Mouse (Mus musculus): ENCODE data around the gene Cyp2c69.
"Not testable (repeated sequence)": the region's sequence is repeated elsewhere in the genome, so short reads cannot be mapped to it uniquely, and the experiment has no call there.

The Cyp2c69 gene

GRCm38 (mm10) chr19:39886699-39887098, at the start of gene Cyp2c69:
Cyp2c69 (minus strand) TSS chr19:39886799.
- DNase-seq (ENCODE audit: extremely low spot score, low spot score), result not testable (repeated sequence)

DNA sequence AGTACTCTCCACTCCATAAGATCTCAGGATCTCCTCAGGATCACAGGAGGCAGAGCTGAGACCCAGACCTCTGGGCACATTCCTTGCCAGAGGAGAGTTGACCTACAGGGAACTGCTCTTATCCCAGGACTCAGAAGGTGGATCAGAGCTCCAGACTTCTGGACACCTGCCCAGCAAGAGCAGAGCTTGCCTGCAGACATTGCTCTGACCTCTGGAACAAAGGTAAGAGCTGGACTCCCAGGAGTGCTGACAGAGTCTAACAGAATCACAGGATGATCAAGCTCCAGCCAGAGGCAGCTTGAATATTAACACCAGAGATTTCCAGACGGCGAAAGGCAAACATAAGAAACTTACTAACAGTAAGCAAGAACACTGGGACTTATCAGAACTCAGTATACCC, 48.8 kb upstream of the Cyp2c69 start:
- no peak for DNase-seq (ENCODE audit: extremely low spot score, low spot score)

GRCm38 (mm10) chr19:39930032-39930431, 43.4 kb upstream of the Cyp2c69 start:
- DNase-seq (ENCODE audit: extremely low spot score, low spot score), result no peak

DNA sequence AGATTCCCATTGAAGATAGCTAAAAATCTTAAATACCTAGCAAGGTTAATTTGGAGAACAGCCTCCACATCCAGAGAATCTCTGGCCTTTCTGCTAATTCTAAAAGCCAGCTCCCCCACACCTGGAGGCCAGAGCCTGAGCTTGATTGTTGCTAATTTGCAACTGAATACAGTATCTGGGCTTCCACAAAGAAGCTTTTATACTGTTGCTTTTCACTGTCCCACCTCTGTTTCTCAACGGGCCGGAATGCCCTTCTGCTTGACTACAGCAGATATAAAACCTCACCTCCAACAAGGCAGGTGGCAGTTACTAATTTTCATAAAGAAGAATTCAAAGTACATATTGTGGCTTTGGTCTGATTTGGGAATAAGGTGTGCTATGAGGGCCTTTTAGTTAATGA, 15.1 kb upstream of the Cyp2c69 start:
- no peak for DNase-seq (ENCODE audit: extremely low spot score, low spot score)

DNA sequence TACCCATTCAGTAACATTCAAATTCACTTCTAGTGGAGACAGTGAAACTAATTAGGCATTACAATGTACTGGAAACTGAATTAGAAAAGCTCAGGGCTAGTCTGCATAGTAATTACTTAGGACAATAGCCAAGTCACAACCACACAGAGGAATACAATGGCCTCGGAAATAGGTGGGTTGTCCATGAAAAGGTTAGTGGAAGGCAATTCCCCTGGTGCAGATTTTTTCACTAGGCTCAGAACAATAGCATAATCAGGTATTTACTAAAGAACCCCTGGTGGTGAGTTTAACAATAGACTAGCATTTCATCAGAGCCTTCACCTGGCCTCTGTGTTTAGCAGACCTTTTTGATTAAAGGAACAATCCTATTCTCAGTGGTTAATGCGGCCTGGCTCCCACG, 3.5 kb upstream of the Cyp2c69 start:
- not testable (repeated sequence) for DNase-seq (ENCODE audit: extremely low spot score, low spot score)

- DNase-seq (ENCODE audit: extremely low spot score, low spot score), result no peak
Observed at GRCm38 (mm10) chr19:39866133-39866532, 20.5 kb downstream of the Cyp2c69 start.

DNA sequence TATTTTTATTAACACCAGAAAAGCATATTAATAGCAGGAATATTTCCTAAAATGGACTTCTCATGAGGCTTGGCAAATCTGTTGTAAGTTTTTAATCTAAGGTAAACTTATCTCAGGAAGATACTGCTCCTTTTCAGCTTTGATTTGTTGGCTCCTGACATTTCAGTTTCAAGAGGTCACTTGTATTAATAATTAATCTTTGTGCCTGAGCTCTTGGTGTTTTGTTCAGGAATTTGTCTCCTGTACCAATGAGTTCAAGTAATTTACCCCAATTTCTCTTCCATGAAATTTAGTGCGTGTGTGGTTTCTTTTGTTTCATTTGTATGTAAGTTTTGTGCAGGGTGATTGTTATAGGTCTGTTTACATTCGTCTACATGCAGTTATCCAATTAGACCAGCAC, 65.7 kb downstream of the Cyp2c69 start:
- not testable (repeated sequence) for DNase-seq (ENCODE audit: extremely low spot score, low spot score)

DNA sequence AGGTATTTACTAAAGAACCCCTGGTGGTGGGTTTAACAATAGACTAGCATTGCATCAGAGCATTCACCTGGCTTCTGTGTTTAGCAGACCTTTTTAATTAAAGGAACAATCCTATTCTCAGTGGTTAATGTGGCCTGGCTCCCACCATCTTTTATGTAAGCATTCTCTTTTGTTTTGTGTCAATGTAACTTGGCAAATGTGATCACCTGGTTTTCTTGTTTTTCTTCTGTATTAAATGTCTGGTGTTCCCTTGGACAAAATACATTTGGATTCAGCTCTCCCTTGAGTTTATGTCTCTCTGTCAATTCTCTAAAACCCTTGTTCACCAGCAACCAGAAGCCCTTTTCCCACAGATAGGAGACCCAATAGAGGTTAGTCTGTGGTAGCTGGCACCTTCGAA, 70.2 kb downstream of the Cyp2c69 start:
- not testable (repeated sequence) for DNase-seq (ENCODE audit: extremely low spot score, low spot score)

DNA sequence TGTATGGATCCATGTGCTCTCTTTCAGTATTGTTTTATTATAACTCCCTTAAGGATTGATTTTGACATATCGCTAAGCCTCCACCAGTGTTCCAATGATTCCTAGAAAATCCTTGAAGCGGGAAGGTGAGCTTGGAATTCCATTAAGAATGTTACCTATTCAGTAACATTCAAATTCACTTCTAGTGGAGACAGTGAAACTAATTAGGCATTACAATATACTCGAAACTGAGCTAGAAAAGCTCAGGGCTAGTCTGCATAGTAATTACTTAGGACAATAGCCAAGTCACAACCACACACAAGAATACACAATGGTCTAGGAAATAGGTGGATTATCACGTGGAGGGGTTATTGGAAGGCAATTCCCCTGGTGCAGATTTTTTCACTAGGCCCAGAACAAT, 70.6 kb downstream of the Cyp2c69 start:
- not testable (repeated sequence) for DNase-seq (ENCODE audit: extremely low spot score, low spot score)

DNA sequence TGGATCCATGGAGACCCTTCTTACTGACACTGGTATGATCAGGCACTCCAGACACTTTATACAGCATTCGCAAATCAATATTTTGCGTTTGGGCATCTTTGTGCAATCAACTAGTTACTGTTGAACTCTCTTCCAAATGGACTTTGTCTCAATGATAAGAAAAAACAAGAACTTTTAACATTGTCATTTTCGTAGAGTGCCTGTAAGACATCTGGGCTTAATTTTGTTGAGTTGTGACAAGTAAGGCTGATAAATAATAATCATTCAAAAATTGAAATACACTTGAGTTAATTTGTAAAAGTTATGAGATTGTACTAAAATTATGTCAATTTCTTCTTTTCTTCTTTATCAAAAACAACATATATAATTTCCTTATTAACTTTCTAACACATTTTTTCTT, 73.9 kb downstream of the Cyp2c69 start, which contains the start of gene Cyp2c40:
TSS of gene Cyp2c40 (minus strand) at position 101 of the 400 bp plus-strand sequence.
- not testable (repeated sequence) for DNase-seq (ENCODE audit: extremely low spot score, low spot score)

Data from neural tube, embryonic 10.5 days (tissue).